Mouse (Mus musculus) spleen, adult 10 weeks (tissue): ENCODE data around the gene H60b. TPM values are rescaled to one million over a fixed set of nuclear protein-coding genes. Genes with fewer than 3 reads are reported as not detected.

Source experiments
- polyA plus RNA-seq: library from polyadenylated mRNA; stranded (reverse); fragments of 350-450 nt; fragmentation: Illumina TruSeq; extraction: RNeasy Lipid Tissue Mini Kit (QIAGEN cat#74804); gene quantifications from one replicate; pipeline ENCODE4 v1.2.3, GENCODE M21; 2015; ENCODE audit warnings: low replicate concordance; ENCODE audit not compliant: insufficient read depth

Gene H60b
- polyA plus RNA-seq: 0.90 TPM

DNA sequence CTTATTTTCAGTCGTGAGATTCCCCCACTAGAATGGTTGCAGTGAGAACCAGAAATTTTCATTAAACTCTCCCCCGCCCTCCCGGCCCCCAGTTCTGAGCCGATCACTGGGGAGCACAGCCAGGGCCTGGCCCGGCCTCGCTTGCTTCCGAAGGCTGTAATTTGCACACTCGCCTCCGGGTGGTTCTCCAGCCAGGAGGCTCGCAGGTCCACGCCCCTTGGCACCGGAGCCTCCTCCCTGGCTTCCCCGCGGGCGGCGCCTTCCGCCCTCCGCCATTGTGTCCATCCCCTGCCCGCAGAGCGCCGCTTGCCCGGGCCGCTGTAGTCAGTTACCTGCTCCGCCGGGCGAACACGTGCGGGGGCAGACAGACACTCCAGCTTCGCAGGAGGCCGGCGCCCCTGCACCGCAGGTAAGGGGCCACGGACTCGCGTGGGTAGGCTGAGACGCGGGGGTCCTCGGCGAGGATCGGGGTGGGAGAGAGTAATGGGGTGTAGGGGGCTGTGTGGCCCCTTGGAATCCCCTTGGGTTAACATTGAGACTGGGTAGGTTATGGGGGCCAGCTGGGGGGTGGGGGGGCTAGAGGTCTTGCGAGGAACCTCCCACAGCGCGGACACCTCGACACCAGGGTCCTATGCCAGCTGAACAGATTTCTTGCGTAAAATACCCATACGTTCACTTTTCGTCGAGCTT, at the start of gene H60b, which contains the start of gene Raet1e:
Gene H60b, plus strand, starts transcription at position 277 of the 690 bp plus-strand sequence.
Gene Raet1e, plus strand, starts transcription at position 260 of the 690 bp plus-strand sequence.

DNA sequence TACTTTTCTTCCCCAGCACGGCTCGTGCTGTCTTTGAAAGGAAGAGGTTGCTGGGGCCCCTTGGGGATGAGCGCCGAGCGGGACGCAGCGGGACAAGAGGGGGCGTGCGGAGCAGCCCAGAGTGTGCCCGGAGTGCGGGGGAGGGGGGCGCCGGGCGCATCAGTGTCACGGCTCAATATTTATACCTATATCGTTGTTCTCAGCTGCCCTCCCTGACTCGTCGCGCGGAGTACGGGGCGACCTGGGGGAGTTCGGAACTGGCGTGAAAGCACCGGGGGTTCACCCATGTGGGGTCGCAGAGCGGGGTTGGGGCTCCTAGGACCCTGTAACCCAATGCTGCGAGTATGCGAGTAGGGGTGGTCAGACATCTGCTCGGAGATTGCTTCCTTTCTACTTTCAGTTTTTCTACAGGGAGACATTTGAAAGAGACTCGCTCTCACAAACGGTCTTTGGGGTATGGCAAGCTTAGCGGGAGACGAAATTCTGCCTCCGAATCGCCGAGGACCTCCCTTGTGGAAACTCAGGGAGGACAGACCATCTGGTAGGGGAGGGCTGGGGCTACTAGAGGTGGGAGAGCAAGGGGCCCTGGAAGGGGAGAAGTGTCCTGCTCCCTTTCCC, 9.2 kb upstream of the H60b start, which contains the start of gene E030030I06Rik:
Gene E030030I06Rik, minus strand, starts transcription at position 198 of the 618 bp plus-strand sequence.

Other genes starting within 250 kb of the H60b start
- not detected for gene 4930444G20Rik, start 90.5 kb upstream of the H60b start, polyA plus RNA-seq
- gene E030030I06Rik, start 9.3 kb upstream of the H60b start, polyA plus RNA-seq: 2.1 TPM
- gene Raet1e, start within 50 bp of the H60b start, polyA plus RNA-seq: 1.0 TPM
- 1.4 TPM for gene Raet1d, start 202.0 kb downstream of the H60b start, polyA plus RNA-seq